Mouse (Mus musculus) embryonic facial prominence, embryonic 13.5 days (tissue): ENCODE data around the gene Ryk. TPM values are rescaled to one million over a fixed set of nuclear protein-coding genes. Genes with fewer than 3 reads are reported as not detected.

Experiments used
- polyA plus RNA-seq: library from polyadenylated mRNA; unstranded; fragments of >200 nt; fragmentation: Nextera tagmentation; extraction: Ambion mirVana; gene quantifications from 2 replicates; pipeline ENCODE4 v1.2.1, GENCODE M21; 2015

The Ryk gene
- polyA plus RNA-seq, 1 experiment from 2014 or later = 25.4 TPM

Other genes starting within 250 kb of the Ryk start
- 195 and 200 TPM in 2 replicates for gene Anapc13, start 208.6 kb upstream of the Ryk start, polyA plus RNA-seq
- gene Cep63, start 208.4 kb upstream of the Ryk start, polyA plus RNA-seq = 50.9 and 57.8 TPM in 2 replicates
- 54.0 and 55.8 TPM in 2 replicates for gene Amotl2, start 118.2 kb upstream of the Ryk start, polyA plus RNA-seq
- gene Slco2a1, start 153.8 kb downstream of the Ryk start, polyA plus RNA-seq = 6.1 and 9.8 TPM in 2 replicates